Mouse (Mus musculus) left cerebral cortex, postnatal 10 days (tissue): ENCODE data around the gene Mcoln1. TPM values are rescaled to one million over a fixed set of nuclear protein-coding genes. Genes with fewer than 3 reads are reported as not detected.

Experiments used
- DNase-seq, 2 experiments: peaks; one replicate each; pipeline ENCODE4 v3.0.0; 2021 to 2022; ENCODE audit warnings: low spot score in 2 of 2, mixed read lengths in 1 of 2; ENCODE audit errors: extremely low spot score in 1 of 2
- intact Hi-C: fragments of 180-260 bp; cut with DNase I; formaldehyde crosslinking; loops from one replicate; pipeline ENCODE4 v1.15.1; 2025
- total RNA-seq, 2 experiments: library from RNA; stranded (reverse); gene quantifications; 2 replicates each; pipeline ENCODE4 v1.2.3; 2021

Gene Mcoln1
- total RNA-seq, 2 experiments from 2014 or later = 77.7 to 81.4 TPM

DNA sequence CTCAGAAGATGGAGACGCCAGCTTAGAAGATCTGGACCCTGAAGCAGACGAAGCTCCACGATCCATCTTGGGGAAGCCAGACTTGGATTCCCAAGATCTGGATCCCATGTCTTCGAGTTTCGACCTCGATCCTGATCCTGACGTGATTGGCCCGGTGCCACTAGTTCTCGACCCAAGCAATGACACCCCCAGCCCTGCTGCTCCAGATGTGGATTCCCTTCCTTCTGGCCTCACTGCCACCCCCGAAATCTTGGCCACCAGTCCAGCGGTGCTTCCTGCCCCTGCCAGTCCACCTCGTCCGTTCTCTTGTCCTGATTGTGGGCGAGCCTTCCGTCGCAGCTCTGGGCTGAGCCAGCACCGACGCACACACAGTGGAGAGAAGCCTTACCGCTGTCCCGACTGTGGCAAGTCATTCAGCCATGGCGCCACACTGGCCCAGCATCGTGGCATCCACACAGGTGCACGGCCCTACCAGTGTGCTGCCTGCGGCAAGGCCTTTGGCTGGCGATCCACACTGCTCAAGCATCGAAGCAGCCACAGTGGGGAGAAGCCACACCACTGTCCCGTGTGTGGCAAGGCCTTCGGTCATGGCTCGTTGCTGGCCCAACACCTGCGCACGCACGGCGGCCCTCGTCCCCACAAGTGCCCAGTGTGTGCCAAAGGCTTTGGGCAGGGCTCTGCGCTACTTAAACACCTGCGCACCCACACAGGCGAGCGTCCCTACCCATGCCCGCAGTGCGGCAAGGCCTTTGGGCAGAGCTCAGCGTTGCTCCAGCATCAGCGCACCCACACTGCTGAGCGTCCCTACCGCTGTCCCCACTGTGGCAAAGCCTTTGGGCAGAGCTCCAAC, 4.5 kb upstream of the Mcoln1 start:
- intact Hi-C loops = no loop called here
- DNase-seq = peak in 1 of 2 experiments; percentile 55

DNA sequence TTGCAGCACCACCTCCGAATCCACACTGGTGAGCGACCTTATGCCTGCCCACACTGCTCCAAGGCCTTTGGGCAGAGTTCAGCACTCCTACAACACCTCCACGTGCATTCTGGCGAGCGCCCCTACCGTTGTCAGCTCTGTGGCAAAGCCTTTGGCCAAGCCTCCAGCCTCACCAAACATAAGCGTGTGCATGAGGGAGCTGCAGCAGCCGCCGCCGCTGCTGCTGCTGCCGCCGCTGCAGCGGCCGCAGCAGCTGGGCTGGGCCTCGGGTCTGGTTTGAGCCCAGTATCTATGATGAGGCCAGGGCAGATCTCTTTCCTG, 3.9 kb upstream of the Mcoln1 start:
- no peak for DNase-seq
- intact Hi-C loops = no loop called here

DNA sequence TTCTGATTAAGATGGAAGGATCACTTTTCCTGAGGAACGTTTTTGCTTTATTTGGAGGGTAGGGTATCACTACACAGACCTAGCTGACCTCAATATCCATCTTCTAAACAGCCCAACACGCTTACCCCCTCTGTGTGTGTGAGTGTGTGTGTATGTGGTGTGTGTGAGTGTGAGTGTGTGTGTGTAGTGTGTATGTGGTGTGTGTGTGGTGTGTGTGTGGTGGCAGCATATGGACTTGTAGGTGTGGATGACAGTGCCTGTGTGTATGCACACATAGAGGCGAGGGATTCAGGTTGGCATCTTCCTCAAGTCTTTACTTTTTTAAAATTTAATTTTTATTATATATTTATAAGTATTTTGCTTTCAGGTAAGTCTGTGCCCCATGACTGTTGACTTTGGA, 1.7 kb upstream of the Mcoln1 start:
- intact Hi-C loops = no loop called here
- DNase-seq = no peak

DNA sequence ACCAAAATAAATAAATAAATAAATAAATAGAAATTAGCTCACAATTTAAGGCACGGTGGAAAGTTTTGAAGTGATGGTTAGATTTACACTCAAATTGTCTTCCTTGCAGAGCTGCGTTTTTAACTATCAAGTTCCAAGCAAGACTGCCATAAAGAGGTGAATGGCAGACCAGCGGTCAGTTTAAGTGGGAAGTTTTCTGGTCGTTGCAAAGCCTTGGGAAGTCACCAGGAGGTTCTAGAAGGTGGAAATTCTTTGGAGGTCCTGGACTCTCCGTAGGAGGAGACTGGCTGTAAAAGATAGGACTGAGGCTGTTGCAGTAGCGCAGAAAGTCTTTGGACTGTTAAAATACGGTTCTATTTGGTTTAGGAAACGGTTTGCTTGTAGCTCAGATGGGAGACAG, 506 bp upstream of the Mcoln1 start:
- no peak for DNase-seq
- intact Hi-C loops = no loop called here

DNA sequence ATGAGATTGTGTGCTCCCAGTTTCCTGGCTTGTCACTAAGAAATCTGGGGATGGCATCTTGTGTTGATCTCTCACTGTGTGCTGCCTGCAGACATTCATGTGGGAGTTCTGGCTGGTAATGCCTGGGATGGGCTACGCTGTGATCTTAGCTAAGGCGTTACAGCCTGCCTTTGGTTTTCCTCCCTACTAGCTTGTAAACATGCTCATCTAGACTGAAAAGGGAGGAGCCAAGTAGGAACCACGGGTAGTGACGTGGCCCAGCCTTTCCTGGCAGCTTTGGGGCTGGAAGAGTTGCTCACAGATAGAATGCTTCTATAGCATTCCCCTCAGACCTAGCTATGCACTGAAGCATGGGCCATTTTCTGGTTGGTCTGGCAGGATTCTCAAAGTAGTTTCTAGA, 2.0 kb downstream of the Mcoln1 start:
- no peak for DNase-seq

DNA sequence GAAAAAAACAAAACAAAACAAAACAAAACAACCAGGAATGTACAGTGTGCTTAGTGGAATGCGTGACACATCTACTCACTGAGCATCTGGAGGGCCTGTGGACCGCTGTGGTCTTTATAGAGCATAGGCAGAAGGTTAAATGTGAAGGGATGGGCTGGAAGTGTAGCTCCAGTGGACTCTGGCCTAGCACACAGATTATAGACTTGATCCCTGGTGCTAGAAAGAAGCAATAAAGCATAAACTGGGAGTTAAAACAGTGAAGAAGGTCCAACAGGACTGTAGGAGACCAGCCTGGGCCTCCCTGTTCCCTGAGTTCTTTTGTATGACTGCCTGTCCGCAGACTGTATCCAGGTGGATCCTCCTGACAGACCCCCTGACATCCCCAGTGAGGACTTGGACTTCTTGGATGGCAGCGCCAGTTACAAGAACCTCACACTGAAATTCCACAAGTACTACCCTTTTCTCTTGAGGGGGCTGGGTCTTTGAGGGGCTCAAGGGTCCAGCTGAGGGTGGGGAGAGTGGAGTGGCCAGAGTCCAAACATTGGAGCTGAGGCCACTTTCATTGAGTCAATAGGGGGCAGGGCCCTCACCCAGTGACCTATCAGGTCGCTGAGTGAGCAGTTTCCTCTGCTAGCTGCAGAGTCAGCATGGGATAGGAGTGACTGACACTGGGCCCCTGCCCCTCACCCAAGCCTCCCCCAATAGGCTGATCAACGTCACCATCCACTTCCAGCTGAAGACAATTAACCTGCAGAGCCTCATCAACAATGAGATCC, 7.9 kb downstream of the Mcoln1 start:
- intact Hi-C loops = no loop called here
- no peak for DNase-seq

More for the DNA sequence above, 2.0 kb downstream of the Mcoln1 start:
- intact Hi-C loops = no loop called here

DNA sequence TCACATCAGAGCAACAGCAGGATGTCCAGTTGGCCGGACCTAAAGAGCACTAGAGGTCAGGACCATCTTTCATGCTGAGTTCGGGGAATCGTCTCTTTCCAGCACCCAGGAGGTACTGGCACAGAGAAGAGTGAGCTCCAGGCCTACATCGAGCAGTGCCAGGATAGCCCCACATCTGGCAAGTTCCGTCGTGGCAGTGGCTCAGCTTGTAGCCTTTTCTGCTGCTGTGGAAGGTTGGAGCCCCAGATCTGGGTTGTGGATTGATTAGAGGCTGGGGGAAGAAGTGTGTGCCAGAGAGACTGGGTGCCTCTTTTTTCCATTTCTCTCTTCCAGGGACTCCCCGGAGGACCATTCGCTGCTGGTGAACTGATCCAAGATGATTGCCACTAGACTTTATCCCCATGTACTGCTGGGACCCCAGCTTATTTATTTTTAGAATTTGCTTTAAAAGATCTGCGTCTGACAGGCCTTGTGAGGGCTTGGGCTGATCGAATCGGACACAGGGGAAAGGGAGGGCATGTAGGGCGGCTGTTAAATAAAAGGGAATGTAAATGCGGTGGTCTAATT, 14.5 kb downstream of the Mcoln1 start:
- intact Hi-C loops = no loop called here
- peak in 1 of 2 experiments; percentile 29 for DNase-seq

DNA sequence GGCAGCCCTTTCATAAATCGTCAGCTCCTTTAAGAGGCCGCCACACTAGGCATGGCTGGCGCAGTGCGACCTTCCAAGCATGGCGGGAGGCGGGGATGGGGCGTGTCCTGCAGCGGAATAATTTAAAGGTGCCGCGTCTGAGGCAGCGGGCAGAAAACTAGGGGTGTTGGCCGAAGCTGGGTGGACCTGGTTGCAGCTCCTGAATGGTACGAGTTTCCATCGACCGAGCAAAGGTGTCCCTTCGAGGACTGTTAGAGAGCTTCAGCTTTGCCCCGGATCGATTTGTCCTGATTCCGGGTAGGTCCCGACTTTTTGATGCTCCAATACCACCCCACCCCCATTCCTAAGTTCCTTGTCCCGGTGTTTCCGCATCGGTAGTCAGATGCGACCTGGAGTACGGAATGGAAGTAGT, 15.0 kb downstream of the Mcoln1 start, which contains the start of gene Pnpla6:
Pnpla6 (plus strand) TSS at position 125 of the 412 bp plus-strand sequence.
- intact Hi-C loops = no loop called here
- DNase-seq = peak; percentile 86 to 94

DNA sequence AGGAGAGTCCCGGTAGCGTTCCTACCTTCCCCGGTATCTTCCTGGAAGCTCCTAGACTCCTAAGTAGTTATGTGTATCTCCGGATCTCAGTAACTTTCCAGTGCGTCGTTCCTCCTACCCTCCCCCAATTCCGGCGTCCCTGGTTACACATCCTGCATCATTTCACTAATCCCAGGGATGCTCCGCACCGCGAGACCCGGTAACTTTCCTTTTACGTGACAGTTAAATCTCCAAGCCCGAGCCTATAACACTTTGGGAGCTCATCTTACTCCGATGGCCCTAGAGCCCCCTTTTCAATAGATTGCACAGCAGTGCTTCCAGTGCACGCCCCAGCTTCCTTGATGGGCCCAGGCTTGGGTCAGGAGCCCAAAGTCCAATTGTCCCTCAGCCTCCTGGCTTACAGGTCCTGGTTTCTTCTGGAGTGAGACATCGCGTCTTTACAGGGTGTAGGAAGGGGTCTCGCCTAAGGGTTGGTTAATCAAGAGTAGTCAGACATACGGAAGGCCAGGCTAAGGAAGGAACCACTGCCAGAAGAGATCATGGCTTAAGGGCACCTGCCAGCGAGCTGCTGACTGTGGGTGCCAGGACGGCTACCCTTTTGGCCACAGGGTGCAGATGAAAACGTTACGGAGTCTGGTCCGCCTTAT, 15.6 kb downstream of the Mcoln1 start:
- DNase-seq = peak; percentile 55 to 82
- intact Hi-C loops = no loop called here

DNA sequence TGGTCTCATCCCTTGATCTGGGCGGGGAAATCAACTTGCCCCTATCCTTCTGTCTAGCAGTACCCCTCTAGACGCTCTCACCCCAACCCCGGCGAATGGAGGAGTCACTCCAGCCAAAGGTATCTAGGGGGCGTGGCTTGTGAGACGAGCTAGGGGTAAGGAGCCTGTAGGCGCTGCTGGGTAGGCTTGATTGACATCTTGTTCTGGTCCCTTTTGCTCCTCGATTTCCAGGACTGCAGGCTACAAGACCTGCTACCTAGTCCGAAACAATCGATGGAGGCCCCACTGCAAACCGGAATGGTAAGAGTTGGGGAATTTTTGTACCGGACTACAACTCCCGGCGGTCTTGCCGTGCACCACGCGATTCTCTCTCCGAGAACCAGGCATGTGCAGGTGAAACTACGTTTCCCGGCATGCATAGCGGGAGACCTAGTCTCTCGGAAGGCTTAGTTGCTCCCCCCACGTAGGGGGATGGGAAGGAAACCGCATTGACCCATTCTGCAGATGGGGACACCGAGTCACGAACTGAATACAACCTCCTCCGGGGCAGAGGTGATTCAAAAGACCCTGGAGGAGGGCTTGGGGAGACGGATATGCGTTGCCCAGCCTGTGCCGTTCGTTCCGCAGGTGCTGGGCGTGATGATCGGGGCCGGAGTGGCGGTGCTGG, 16.3 kb downstream of the Mcoln1 start:
- peak; percentile 94 to 96 for DNase-seq
- intact Hi-C loops = no loop called here

DNA sequence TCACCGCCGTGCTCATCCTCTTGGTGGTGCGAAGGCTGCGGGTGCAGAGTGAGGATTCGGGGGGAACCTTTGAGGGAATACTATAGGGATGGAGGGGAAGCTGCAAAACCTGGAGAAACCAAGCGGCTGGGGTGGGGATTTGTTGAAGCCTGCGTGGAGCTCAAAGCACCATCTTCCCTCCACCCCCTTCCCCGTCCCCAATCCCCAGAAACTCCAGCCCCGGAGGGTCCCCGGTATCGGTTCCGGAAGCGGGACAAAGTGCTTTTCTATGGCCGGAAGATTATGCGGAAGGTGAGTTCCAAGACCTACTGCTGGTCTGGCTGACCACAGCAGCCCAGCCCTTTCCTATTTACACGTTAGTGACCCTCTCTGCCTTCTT, 16.8 kb downstream of the Mcoln1 start:
- peak; percentile 50 to 88 for DNase-seq
- intact Hi-C loops = no loop called here

DNA sequence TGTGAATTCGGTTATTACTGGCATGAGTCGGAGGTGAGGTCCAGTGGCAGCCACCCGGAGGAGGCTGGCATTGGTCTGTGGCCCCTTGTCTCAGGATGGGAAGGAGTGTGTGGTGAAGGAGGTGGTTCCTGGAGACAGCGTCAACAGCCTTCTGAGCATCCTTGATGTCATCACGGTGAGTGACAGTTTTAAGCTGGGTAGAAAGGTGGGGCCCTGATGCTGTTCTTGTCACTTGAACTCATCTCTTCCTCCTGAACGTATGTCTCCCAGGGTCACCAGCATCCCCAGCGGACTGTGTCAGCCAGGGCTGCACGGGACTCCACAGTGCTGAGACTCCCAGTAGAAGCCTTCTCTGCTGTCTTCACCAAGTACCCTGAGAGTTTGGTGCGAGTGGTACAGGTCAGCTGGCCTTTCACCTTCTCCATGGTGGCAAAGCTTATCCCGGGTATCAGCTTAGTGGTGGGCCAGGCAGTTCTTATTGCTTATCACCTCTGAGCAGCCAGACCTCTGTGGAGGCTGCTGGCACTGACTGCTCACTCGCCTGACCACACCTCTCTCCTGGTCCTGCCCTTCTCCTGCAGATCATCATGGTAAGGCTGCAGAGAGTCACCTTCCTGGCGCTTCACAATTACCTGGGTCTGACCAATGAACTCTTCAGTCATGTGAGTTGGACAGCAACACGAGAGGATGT, 21.9 kb downstream of the Mcoln1 start:
- intact Hi-C loops = no loop called here

DNA sequence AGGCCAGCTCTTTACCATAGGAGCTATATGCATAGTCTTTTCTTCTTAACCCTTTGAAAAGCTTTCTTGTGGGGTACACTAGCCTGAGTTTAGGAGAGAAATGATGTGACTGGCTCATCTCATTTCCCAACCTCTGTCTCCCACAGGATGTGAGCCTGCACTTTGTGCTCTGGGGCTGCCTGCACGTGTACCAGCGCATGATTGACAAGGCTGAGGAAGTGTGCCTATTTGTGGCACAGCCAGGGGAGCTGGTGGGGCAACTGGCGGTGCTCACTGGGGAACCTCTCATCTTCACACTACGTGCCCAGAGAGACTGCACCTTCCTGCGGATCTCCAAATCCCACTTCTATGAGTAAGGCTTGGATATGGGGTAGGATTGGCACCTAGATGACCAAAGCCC, 30.6 kb downstream of the Mcoln1 start:
- DNase-seq = no peak
- intact Hi-C loops = loop anchor here (5.0 kb wide), 1 partner anchor 81 kb away; no protein-coding TSS in a partner anchor

More for the DNA sequence above, 21.9 kb downstream of the Mcoln1 start:
- DNase-seq = no peak

DNA sequence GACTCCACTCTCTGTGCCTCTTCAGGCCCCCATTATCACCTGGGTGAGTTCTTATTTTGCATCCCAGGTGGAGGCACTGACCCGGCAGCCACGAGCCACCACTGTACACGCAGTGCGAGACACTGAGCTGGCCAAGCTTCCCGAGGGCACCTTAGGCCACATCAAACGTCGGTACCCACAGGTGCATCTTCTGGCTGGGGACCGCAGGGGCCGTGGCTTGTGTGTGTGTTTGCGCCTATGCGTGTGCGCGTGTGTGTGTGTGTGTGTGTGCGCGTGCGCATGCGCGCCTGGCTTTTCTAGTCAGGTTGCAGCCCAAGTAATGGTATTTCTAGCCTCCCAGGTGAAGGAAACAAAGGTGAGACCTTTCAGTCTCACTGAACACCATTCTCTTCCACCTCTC, 31.7 kb downstream of the Mcoln1 start:
- no peak for DNase-seq
- intact Hi-C loops = loop anchor here (5.0 kb wide), 1 partner anchor 80 kb away; no protein-coding TSS in a partner anchor

DNA sequence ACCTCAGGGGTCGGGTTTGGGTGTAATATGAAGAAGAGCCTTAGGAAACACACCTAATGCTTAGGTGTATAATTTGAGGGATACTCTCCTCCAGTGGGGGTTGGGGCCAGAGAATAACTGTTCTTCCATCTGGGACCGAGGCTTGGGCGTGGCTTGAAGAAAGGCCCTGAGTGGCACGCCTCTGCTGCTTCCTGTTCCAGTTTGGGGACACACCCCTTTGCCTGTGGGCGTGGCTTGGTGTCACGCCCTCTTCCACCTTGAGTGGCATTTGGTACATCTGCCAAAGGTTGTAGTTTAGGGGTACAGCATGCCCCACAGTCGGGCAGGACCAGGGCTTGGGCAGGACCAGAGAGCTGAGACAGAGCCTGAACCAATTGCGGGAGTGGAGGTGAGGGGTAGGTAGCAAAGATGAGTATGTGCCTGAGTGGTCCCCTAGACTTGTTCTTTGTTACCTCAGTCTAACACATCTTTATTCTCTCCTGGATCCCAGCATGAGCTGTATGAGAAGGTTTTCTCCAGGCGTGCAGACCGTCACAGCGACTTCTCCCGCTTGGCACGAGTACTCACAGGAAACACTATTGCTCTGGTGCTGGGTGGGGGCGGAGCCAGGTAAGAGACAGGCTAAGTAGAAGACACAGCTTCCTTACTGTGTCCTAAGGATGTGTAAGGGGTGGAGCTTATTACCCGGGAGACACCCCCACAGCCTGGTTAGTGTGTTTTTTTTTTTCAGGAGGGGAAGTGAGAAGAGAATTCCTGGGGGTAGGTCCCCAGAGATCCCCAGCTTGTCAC, 36.0 kb downstream of the Mcoln1 start:
- DNase-seq = peak in 1 of 2 experiments; percentile 44
- intact Hi-C loops = no loop called here

DNA sequence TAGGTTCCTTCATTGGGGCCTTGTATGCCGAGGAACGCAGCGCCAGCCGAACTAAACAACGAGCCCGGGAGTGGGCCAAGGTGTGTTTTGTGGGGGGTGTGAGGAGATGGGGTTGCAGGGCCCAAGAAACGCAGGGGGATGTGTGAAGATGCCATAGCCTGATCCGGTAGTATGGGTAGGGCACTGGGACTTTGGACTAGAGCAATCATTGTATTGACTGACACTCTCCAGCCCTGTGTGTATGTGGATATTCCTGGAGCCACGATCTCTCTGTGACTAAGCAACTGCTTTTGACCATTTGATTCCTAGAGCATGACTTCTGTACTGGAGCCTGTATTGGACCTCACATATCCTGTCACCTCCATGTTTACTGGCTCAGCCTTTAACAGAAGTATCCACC, 36.7 kb downstream of the Mcoln1 start:
- intact Hi-C loops = no loop called here
- DNase-seq = no peak

DNA sequence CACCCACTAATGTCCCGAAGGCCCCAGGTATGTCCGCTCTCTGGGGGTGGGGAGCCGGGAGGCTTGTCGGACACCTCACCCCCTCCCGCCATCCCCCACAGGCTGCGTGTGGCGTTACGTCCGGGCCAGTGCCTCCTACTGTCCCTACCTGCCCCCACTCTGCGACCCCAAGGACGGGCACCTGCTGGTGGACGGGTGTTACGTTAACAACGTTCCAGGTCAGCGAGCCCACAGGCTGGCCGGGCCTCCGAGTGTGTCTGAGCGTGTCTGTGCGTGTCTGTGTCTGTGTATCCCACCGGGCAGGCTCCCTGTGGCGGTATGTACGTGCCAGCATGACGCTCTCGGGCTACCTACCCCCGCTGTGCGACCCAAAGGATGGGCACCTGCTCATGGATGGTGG, 37.4 kb downstream of the Mcoln1 start:
- intact Hi-C loops = no loop called here
- peak in 1 of 2 experiments; percentile 37 for DNase-seq
